Mouse (Mus musculus): ENCODE measurements around the gene Kcnq1. TPM values are rescaled to one million over a fixed set of nuclear protein-coding genes. Genes with fewer than 3 reads are reported as not detected.

Kcnq1 gene
- polyA plus RNA-seq, 1 experiment from 2014 or later = 5.4 TPM

- no peak overlapping the region for H3K4me3 ChIP-seq
- H3K27me3 ChIP-seq (ENCODE audit: insufficient read depth, poor library complexity, severe bottlenecking) = no peaks in the 10 kb centered on the region
- peak overlapping the region; percentile 74 for H3K27ac ChIP-seq
- peaks cover 3% of the 10 kb centered on the region; the same call in 1 of the 2 replicates for H3K36me3 ChIP-seq
- 81% methylated on average over 7 of the region's 7 CpGs for WGBS
- no peaks in the 10 kb centered on the region for H3K9me3 ChIP-seq
- peaks cover 68% of the 10 kb centered on the region for H3K4me1 ChIP-seq
- DNase-seq (ENCODE audit: low spot score) = no peak
Observed at GRCm38 (mm10) chr7:143302156-143302555, 196.0 kb downstream of the Kcnq1 start.

- Histone ChIP-seq H3K9me3 (no peaks in the 10 kb centered on the region), H3K27me3 (ENCODE audit: insufficient read depth, poor library complexity, severe bottlenecking) (no peaks in the 10 kb centered on the region), H3K4me1 (peaks cover 68% of the 10 kb centered on the region), H3K4me3 (no peak overlapping the region), H3K36me3 (peaks cover 3% of the 10 kb centered on the region; the same call in 1 of the 2 replicates), H3K27ac (peak overlapping the region; percentile 74)
- WGBS = 19% methylated on average over 9 of the region's 9 CpGs
- DNase-seq (ENCODE audit: low spot score) = peak; percentile 83
Observed at GRCm38 (mm10) chr7:143302593-143303238, 196.6 kb downstream of the Kcnq1 start.

GRCm38 (mm10) chr7:143303557-143303956 is 197.4 kb downstream of the Kcnq1 start:
- H3K27me3 ChIP-seq (ENCODE audit: insufficient read depth, poor library complexity, severe bottlenecking) = no peaks in the 10 kb centered on the region
- no peak overlapping the region for H3K4me3 ChIP-seq
- DNase-seq (ENCODE audit: low spot score) = no peak
- peak overlapping the region; percentile 74 for H3K27ac ChIP-seq
- no peaks in the 10 kb centered on the region for H3K36me3 ChIP-seq
- no peaks in the 10 kb centered on the region for H3K9me3 ChIP-seq
- 88% methylated on average over 5 of the region's 5 CpGs for WGBS
- H3K4me1 ChIP-seq = peaks cover 68% of the 10 kb centered on the region

GRCm38 (mm10) chr7:143305808-143306207 is 199.6 kb downstream of the Kcnq1 start:
- 49% methylated on average over 10 of the region's 10 CpGs for WGBS
- Histone ChIP-seq H3K27me3 (ENCODE audit: insufficient read depth, poor library complexity, severe bottlenecking) (no peaks in the 10 kb centered on the region), H3K9me3 (no peaks in the 10 kb centered on the region), H3K27ac (peak overlapping the region; percentile 32; the same call in 1 of the 2 replicates), H3K4me1 (peaks cover 69% of the 10 kb centered on the region), H3K36me3 (no peaks in the 10 kb centered on the region), H3K4me3 (no peak overlapping the region)
- no peak for DNase-seq (ENCODE audit: low spot score)

GRCm38 (mm10) chr7:143308001-143308400 is 201.8 kb downstream of the Kcnq1 start:
- Histone ChIP-seq H3K36me3 (no peaks in the 10 kb centered on the region), H3K4me1 (peaks cover 61% of the 10 kb centered on the region), H3K4me3 (no peak overlapping the region), H3K27me3 (ENCODE audit: insufficient read depth, poor library complexity, severe bottlenecking) (no peaks in the 10 kb centered on the region), H3K27ac (no peak overlapping the region), H3K9me3 (no peaks in the 10 kb centered on the region)
- DNase-seq (ENCODE audit: low spot score) = no peak
- WGBS = 88% methylated on average over 1 of the region's 1 CpGs

GRCm38 (mm10) chr7:143310311-143310710 is 204.1 kb downstream of the Kcnq1 start:
- no peak for DNase-seq (ENCODE audit: low spot score)
- 52% methylated on average over 3 of the region's 3 CpGs for WGBS
- H3K27me3 ChIP-seq (ENCODE audit: insufficient read depth, poor library complexity, severe bottlenecking) = no peaks in the 10 kb centered on the region
- no peaks in the 10 kb centered on the region for H3K36me3 ChIP-seq
- no peak overlapping the region for H3K4me3 ChIP-seq
- peaks cover 58% of the 10 kb centered on the region for H3K4me1 ChIP-seq
- H3K9me3 ChIP-seq = no peaks in the 10 kb centered on the region
- no peak overlapping the region for H3K27ac ChIP-seq

- WGBS = 67% methylated on average over 8 of the region's 8 CpGs
- peaks cover 57% of the 10 kb centered on the region for H3K4me1 ChIP-seq
- no peaks in the 10 kb centered on the region for H3K9me3 ChIP-seq
- H3K36me3 ChIP-seq = no peaks in the 10 kb centered on the region
- DNase-seq (ENCODE audit: low spot score) = no peak
- H3K27me3 ChIP-seq (ENCODE audit: insufficient read depth, poor library complexity, severe bottlenecking) = no peaks in the 10 kb centered on the region
- no peak overlapping the region for H3K4me3 ChIP-seq
- H3K27ac ChIP-seq = peak overlapping the region; percentile 72; the same call in 1 of the 2 replicates
Observed at GRCm38 (mm10) chr7:143310847-143311246, 204.7 kb downstream of the Kcnq1 start.

GRCm38 (mm10) chr7:143311471-143311870 is 205.3 kb downstream of the Kcnq1 start:
- Histone ChIP-seq H3K9me3 (no peaks in the 10 kb centered on the region), H3K27me3 (ENCODE audit: insufficient read depth, poor library complexity, severe bottlenecking) (no peaks in the 10 kb centered on the region), H3K4me1 (peaks cover 54% of the 10 kb centered on the region), H3K36me3 (no peaks in the 10 kb centered on the region), H3K27ac (peak overlapping the region; percentile 72; the same call in 1 of the 2 replicates), H3K4me3 (no peak overlapping the region)
- DNase-seq (ENCODE audit: low spot score) = no peak
- 78% methylated on average over 7 of the region's 7 CpGs for WGBS

- DNase-seq (ENCODE audit: low spot score) = no peak
- 57% methylated on average over 11 of the region's 11 CpGs for WGBS
- H3K9me3 ChIP-seq = no peaks in the 10 kb centered on the region
- peak overlapping the region; percentile 73 for H3K27ac ChIP-seq
- no peak overlapping the region for H3K4me3 ChIP-seq
- no peaks in the 10 kb centered on the region for H3K27me3 ChIP-seq (ENCODE audit: insufficient read depth, poor library complexity, severe bottlenecking)
- peaks cover 61% of the 10 kb centered on the region for H3K4me1 ChIP-seq
- H3K36me3 ChIP-seq = no peaks in the 10 kb centered on the region
Observed at GRCm38 (mm10) chr7:143313572-143314319, 207.6 kb downstream of the Kcnq1 start.

GRCm38 (mm10) chr7:143318512-143318911 is 212.3 kb downstream of the Kcnq1 start:
- peaks cover 49% of the 10 kb centered on the region for H3K4me1 ChIP-seq
- no peak for DNase-seq (ENCODE audit: low spot score)
- H3K27me3 ChIP-seq (ENCODE audit: insufficient read depth, poor library complexity, severe bottlenecking) = no peaks in the 10 kb centered on the region
- no peak overlapping the region; the same call in 1 of the 2 replicates for H3K27ac ChIP-seq
- H3K36me3 ChIP-seq = no peaks in the 10 kb centered on the region
- H3K9me3 ChIP-seq = no peaks in the 10 kb centered on the region
- 38% methylated on average over 5 of the region's 5 CpGs for WGBS
- H3K4me3 ChIP-seq = no peak overlapping the region

- DNase-seq (ENCODE audit: low spot score) = peak; percentile 86
- WGBS = 28% methylated on average over 8 of the region's 8 CpGs
- Histone ChIP-seq H3K4me3 (no peak overlapping the region), H3K9me3 (no peaks in the 10 kb centered on the region), H3K27ac (peak overlapping the region; percentile 74), H3K27me3 (ENCODE audit: insufficient read depth, poor library complexity, severe bottlenecking) (peaks cover 4% of the 10 kb centered on the region; the same call in 1 of the 2 replicates), H3K36me3 (no peaks in the 10 kb centered on the region), H3K4me1 (peaks cover 39% of the 10 kb centered on the region)
Observed at GRCm38 (mm10) chr7:143320367-143320766, 214.2 kb downstream of the Kcnq1 start.

- 69% methylated on average over 16 of the region's 16 CpGs for WGBS
- H3K36me3 ChIP-seq = no peaks in the 10 kb centered on the region
- no peak for DNase-seq (ENCODE audit: low spot score)
- H3K4me1 ChIP-seq = peaks cover 18% of the 10 kb centered on the region
- H3K9me3 ChIP-seq = no peaks in the 10 kb centered on the region
- H3K4me3 ChIP-seq = no peak overlapping the region
- H3K27ac ChIP-seq = peak overlapping the region; percentile 48; the same call in 1 of the 2 replicates
- peaks cover 12% of the 10 kb centered on the region for H3K27me3 ChIP-seq (ENCODE audit: insufficient read depth, poor library complexity, severe bottlenecking)
Observed at GRCm38 (mm10) chr7:143325051-143325450, 218.9 kb downstream of the Kcnq1 start.
